9 mouse cellular contexts compared by ENCODE assay signal in the genomic region with DNA sequence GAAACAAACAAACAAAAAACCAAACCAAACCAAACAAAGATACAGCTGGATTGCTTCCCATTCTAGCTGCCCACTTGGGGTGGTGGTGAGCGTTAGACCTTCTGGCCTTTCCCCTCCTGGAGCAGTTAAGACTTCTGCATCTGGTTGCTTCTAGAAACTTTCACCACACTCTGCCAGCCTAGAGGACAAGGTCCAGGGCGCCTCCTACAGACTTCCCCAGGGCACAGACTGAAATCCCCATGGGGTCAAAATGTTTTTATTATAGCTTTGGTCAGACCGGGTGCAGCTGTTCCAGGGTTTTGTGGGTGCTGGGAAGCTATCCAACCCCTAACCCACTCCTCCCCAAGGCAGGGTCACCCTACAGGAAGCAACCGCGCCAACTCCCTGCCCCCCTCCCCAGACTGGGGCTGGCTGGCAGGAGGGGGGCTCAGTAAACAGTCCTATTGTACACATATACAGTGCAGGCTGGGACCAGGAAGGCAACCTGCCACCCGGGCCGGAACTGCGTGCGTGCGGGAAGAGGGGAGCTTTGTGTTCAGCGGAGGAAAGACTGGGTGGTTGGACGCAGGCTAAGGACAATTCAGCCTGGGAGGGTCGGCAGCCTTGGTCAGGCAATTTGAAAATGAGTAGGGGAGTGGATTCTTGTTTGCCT. TPM values are rescaled to one million over a fixed set of nuclear protein-coding genes. Genes with fewer than 3 reads are reported as not detected.
A peak's percentile ranks its signal among the peaks of the same experiment; 100 is the strongest.
DNase-seq lines count a peak whose midpoint lies in the region; ATAC-seq lines count a peak whose summit lies in the region.
"Had no signal": no experiment of that assay in that cellular context is flagged by ENCODE, and none has a peak within 500 bp of the region (broad histone marks: within the 10 kb centered on the region; RNA-seq: fewer than 3 reads in every experiment).

No protein-coding gene starts in this region.

- no peaks in the 10 kb centered on the region for H3K36me3 ChIP-seq in heart, embryonic 13.5 days
- H3K36me3 ChIP-seq in midbrain, embryonic 13.5 days = no peaks in the 10 kb centered on the region
- no peaks in the 10 kb centered on the region for H3K36me3 ChIP-seq in midbrain, embryonic 11.5 days (ENCODE audit: control insufficient read depth, insufficient read depth, low read length)
- H3K36me3 ChIP-seq in stomach, embryonic 14.5 days (ENCODE audit: control insufficient read depth, insufficient read depth, low read length) = no peaks in the 10 kb centered on the region
- H3K36me3 ChIP-seq: heart, embryonic 15.5 days had no signal

- H3K4me2 ChIP-seq in heart, embryonic 13.5 days = peak overlapping the region; percentile 20; the same call in 1 of the 2 replicates
- H3K4me2 ChIP-seq in midbrain, embryonic 13.5 days (replicated peaks) = peak overlapping the region; percentile 24; the same call in 1 of the 2 replicates
- H3K4me2 ChIP-seq in midbrain, embryonic 11.5 days = no peak overlapping the region
- no peak overlapping the region for H3K4me2 ChIP-seq in stomach, embryonic 14.5 days (replicated peaks; ENCODE audit: low read depth, low read length)
- H3K4me2 ChIP-seq: heart, embryonic 15.5 days had no signal

- H3K4me3 ChIP-seq in heart, embryonic 13.5 days = no peak overlapping the region
- H3K4me3 ChIP-seq in midbrain, embryonic 13.5 days (replicated peaks) = no peak overlapping the region
- H3K4me3 ChIP-seq in midbrain, embryonic 11.5 days (ENCODE audit: low read depth, low read length) = no peak overlapping the region
- H3K4me3 ChIP-seq in stomach, embryonic 14.5 days (ENCODE audit: low read depth, low read length) = no peak overlapping the region
- H3K4me3 ChIP-seq: heart, embryonic 15.5 days had no signal

- 41% methylated on average over 13 of the region's 13 CpGs for WGBS in heart, embryonic 13.5 days
- WGBS in midbrain, embryonic 13.5 days = 46% methylated on average over 13 of the region's 13 CpGs
- 51% methylated on average over 13 of the region's 13 CpGs for WGBS in midbrain, embryonic 11.5 days
- WGBS in stomach, embryonic 14.5 days = 35% methylated on average over 13 of the region's 13 CpGs

- H3K9me3 ChIP-seq in heart, embryonic 13.5 days = no peaks in the 10 kb centered on the region
- no peaks in the 10 kb centered on the region for H3K9me3 ChIP-seq in midbrain, embryonic 13.5 days
- no peaks in the 10 kb centered on the region for H3K9me3 ChIP-seq in midbrain, embryonic 11.5 days (ENCODE audit: control insufficient read depth, low read length)
- no peaks in the 10 kb centered on the region for H3K9me3 ChIP-seq in stomach, embryonic 14.5 days (ENCODE audit: control insufficient read depth, low read depth, low read length)
- H3K9me3 ChIP-seq: heart, embryonic 15.5 days had no signal

- H3K27ac ChIP-seq in heart, embryonic 13.5 days (replicated peaks) = no peak overlapping the region
- H3K27ac ChIP-seq in midbrain, embryonic 13.5 days = no peak overlapping the region
- H3K27ac ChIP-seq in midbrain, embryonic 11.5 days (ENCODE audit: low read depth, low read length) = no peak overlapping the region
- H3K27ac ChIP-seq in stomach, embryonic 14.5 days (ENCODE audit: low read length) = no peak overlapping the region
- H3K27ac ChIP-seq: heart, embryonic 15.5 days had no signal

- no peak for DNase-seq in heart, postnatal 36 days
- no peak for DNase-seq in midbrain, embryonic 11.5 days (ENCODE audit: low spot score, missing footprints)
- peak; percentile 27 for DNase-seq in kidney, postnatal 10 days
- no peak for DNase-seq in ovary, adult 18-20 months (ENCODE audit: low spot score)
- no peak for DNase-seq in yolk sac, embryonic 10.5 days (ENCODE audit: low spot score)

- intact Hi-C loops in heart, postnatal 36 days (cut with DNase I) = no loop called here

- no peak for ATAC-seq in heart, embryonic 13.5 days (ENCODE audit: extremely low read depth, insufficient number of reproducible peaks, low FRiP score, low TSS enrichment)
- 0 out of 2 replicates have a peak, but pooled peaks have one; percentile 65 for ATAC-seq in midbrain, embryonic 13.5 days
- no peak for ATAC-seq in midbrain, embryonic 11.5 days (ENCODE audit: low FRiP score)
- ATAC-seq in stomach, embryonic 14.5 days (ENCODE audit: insufficient number of reproducible peaks, insufficient read depth, low FRiP score, low read depth) = peak; percentile 72; the same call in 1 of the 2 replicates

- H3K27me3 ChIP-seq in heart, embryonic 13.5 days (replicated peaks) = peaks cover 90% of the 10 kb centered on the region
- peaks cover 37% of the 10 kb centered on the region for H3K27me3 ChIP-seq in midbrain, embryonic 13.5 days
- peaks cover 9% of the 10 kb centered on the region for H3K27me3 ChIP-seq in midbrain, embryonic 11.5 days (ENCODE audit: control insufficient read depth, insufficient read depth, low read length)
- peaks cover 3% of the 10 kb centered on the region; the same call in 1 of the 2 replicates for H3K27me3 ChIP-seq in stomach, embryonic 14.5 days (ENCODE audit: control insufficient read depth, insufficient read depth, low read length)

- no peak overlapping the region for H3K9ac ChIP-seq in heart, embryonic 13.5 days
- H3K9ac ChIP-seq in midbrain, embryonic 13.5 days (replicated peaks) = no peak overlapping the region
- no peak overlapping the region for H3K9ac ChIP-seq in midbrain, embryonic 11.5 days (ENCODE audit: low read length)
- no peak overlapping the region for H3K9ac ChIP-seq in stomach, embryonic 14.5 days (replicated peaks; ENCODE audit: low read depth, low read length)
- H3K9ac ChIP-seq: heart, embryonic 15.5 days had no signal

- peaks cover 22% of the 10 kb centered on the region for H3K4me1 ChIP-seq in heart, embryonic 13.5 days
- peaks cover 27% of the 10 kb centered on the region for H3K4me1 ChIP-seq in midbrain, embryonic 13.5 days (replicated peaks)
- peaks cover 7% of the 10 kb centered on the region; the same call in 1 of the 2 replicates for H3K4me1 ChIP-seq in midbrain, embryonic 11.5 days (ENCODE audit: control insufficient read depth, insufficient read depth, low read length)
- H3K4me1 ChIP-seq in stomach, embryonic 14.5 days (ENCODE audit: control insufficient read depth, insufficient read depth, low read length) = peaks cover 13% of the 10 kb centered on the region; the same call in 1 of the 2 replicates

RNA-seq across cellular contexts. Expression of gene C1ql1, which starts 7.3 kb away (rescaled TPM):
- polyA plus RNA-seq in heart, embryonic 13.5 days (2015; fragmentation: Nextera tagmentation; extraction: Ambion mirVana) = 0.71 and 0.74 TPM in 2 replicates
- total RNA-seq in heart, postnatal 36 days (2021) = not detected
- polyA plus RNA-seq in midbrain, embryonic 13.5 days (2015; fragmentation: Nextera tagmentation; extraction: Ambion mirVana) = 5.7 and 8.2 TPM in 2 replicates
- 15.1 and 17.4 TPM in 2 replicates for polyA plus RNA-seq in midbrain, embryonic 11.5 days (2014; fragmentation: Nextera tagmentation; extraction: Ambion mirVana)
- 9.4 and 11.1 TPM in 2 replicates for polyA plus RNA-seq in stomach, embryonic 14.5 days (2014; fragmentation: Nextera tagmentation; extraction: Ambion mirVana)

RNA-seq across cellular contexts. Expression of gene Kif18b, which starts 14.2 kb away (rescaled TPM):
- polyA plus RNA-seq in heart, embryonic 13.5 days (2015; fragmentation: Nextera tagmentation; extraction: Ambion mirVana) = 7.0 and 7.3 TPM in 2 replicates
- under 1 TPM; 0.42 to 0.79 TPM for total RNA-seq in heart, postnatal 36 days (2021)
- polyA plus RNA-seq in midbrain, embryonic 13.5 days (2015; fragmentation: Nextera tagmentation; extraction: Ambion mirVana) = 4.3 and 4.9 TPM in 2 replicates
- 6.3 and 6.9 TPM in 2 replicates for polyA plus RNA-seq in midbrain, embryonic 11.5 days (2014; fragmentation: Nextera tagmentation; extraction: Ambion mirVana)
- polyA plus RNA-seq in stomach, embryonic 14.5 days (2014; fragmentation: Nextera tagmentation; extraction: Ambion mirVana) = 7.9 and 10.0 TPM in 2 replicates

RNA-seq across cellular contexts. Expression of gene Gfap, which starts 38.4 kb away (rescaled TPM):
- 0.19 and 0.38 TPM in 2 replicates for polyA plus RNA-seq in heart, embryonic 13.5 days (2015; fragmentation: Nextera tagmentation; extraction: Ambion mirVana)
- total RNA-seq in heart, postnatal 36 days (2021) = under 1 TPM; 0.19 to 0.31 TPM
- not detected in 2 replicates for polyA plus RNA-seq in midbrain, embryonic 13.5 days (2015; fragmentation: Nextera tagmentation; extraction: Ambion mirVana)
- 0.11 TPM in 1 of 2 replicates, not detected in the other for polyA plus RNA-seq in midbrain, embryonic 11.5 days (2014; fragmentation: Nextera tagmentation; extraction: Ambion mirVana)
- 0.34 and 0.62 TPM in 2 replicates for polyA plus RNA-seq in stomach, embryonic 14.5 days (2014; fragmentation: Nextera tagmentation; extraction: Ambion mirVana)

RNA-seq across cellular contexts. Expression of gene Fam187a, which starts 54.2 kb away (rescaled TPM):
- not detected in 2 replicates for polyA plus RNA-seq in heart, embryonic 13.5 days (2015; fragmentation: Nextera tagmentation; extraction: Ambion mirVana)
- not detected for total RNA-seq in heart, postnatal 36 days (2021)
- not detected in 2 replicates for polyA plus RNA-seq in midbrain, embryonic 13.5 days (2015; fragmentation: Nextera tagmentation; extraction: Ambion mirVana)
- 0.10 and 0.11 TPM in 2 replicates for polyA plus RNA-seq in midbrain, embryonic 11.5 days (2014; fragmentation: Nextera tagmentation; extraction: Ambion mirVana)
- not detected in 2 replicates for polyA plus RNA-seq in stomach, embryonic 14.5 days (2014; fragmentation: Nextera tagmentation; extraction: Ambion mirVana)
- polyA plus RNA-seq: heart, embryonic 15.5 days had no signal

RNA-seq across cellular contexts. Expression of gene Ccdc103, which starts 58.1 kb away (rescaled TPM):
- 0.71 and 0.88 TPM in 2 replicates for polyA plus RNA-seq in heart, embryonic 13.5 days (2015; fragmentation: Nextera tagmentation; extraction: Ambion mirVana)
- not detected for total RNA-seq in heart, postnatal 36 days (2021)
- 1.8 and 2.3 TPM in 2 replicates for polyA plus RNA-seq in midbrain, embryonic 13.5 days (2015; fragmentation: Nextera tagmentation; extraction: Ambion mirVana)
- 1.6 and 1.9 TPM in 2 replicates for polyA plus RNA-seq in midbrain, embryonic 11.5 days (2014; fragmentation: Nextera tagmentation; extraction: Ambion mirVana)
- polyA plus RNA-seq in stomach, embryonic 14.5 days (2014; fragmentation: Nextera tagmentation; extraction: Ambion mirVana) = 1.3 and 1.7 TPM in 2 replicates

Comparison
In these comparisons a context has a peak if more than half of its experiments do, and no peak if none do; other contexts are left out.
1. ATAC-seq: peak in midbrain, embryonic 13.5 days (single experiment) and stomach, embryonic 14.5 days (single experiment); none in heart, embryonic 13.5 days (single experiment) and midbrain, embryonic 11.5 days (single experiment).
2. H3K4me2 ChIP-seq: peak in heart, embryonic 13.5 days (single experiment) and midbrain, embryonic 13.5 days (single experiment); none in midbrain, embryonic 11.5 days (single experiment) and stomach, embryonic 14.5 days (single experiment).